Mouse (Mus musculus) spleen, postnatal 36 days (tissue): Measurements from ENCODE around the gene Cntn4.

Source experiments
- DNase-seq, 2 experiments: peaks; one replicate each; pipeline ENCODE4 v3.0.0; 2022; ENCODE audit warnings: low spot score in 2 of 2, mixed read lengths in 1 of 2

Cntn4 gene

DNA sequence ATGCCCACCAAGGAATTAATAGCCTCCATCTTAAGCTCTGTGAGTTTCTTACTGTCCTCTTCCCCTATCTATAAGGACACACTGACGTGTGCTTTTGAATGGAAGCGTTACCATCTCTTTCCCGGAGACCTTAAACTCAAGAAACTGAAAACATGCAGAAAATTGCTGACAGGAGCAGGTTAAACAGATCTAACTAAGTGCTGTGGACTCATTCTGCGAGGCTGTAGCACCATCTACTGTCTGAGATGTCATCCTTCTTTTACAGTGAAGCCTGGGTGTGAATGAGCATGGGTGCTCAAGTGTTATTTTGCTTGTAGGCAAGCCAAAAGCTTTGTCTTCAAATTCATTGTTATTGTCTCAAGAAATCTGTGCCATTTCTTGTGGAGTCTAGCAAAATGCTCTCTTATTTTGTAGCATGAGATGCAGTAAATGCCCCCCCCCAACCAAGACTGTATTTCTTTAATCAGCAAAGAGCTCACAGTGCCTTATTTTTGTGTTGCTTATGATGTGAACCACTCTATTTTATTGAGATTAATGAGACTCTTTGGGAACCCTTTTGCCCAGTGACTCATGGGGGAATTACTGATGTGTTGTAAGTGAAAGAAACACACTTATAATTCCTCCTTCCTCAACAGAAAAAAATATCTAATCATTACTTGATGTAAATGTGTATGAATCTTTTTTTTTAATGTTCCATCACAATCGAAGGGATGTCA, 968.2 kb downstream of the Cntn4 start:
- DNase-seq, result no peak

- DNase-seq, result no peak
Observed at GRCm38 (mm10) chr6:106646945-106647344, 969.5 kb downstream of the Cntn4 start.

DNA sequence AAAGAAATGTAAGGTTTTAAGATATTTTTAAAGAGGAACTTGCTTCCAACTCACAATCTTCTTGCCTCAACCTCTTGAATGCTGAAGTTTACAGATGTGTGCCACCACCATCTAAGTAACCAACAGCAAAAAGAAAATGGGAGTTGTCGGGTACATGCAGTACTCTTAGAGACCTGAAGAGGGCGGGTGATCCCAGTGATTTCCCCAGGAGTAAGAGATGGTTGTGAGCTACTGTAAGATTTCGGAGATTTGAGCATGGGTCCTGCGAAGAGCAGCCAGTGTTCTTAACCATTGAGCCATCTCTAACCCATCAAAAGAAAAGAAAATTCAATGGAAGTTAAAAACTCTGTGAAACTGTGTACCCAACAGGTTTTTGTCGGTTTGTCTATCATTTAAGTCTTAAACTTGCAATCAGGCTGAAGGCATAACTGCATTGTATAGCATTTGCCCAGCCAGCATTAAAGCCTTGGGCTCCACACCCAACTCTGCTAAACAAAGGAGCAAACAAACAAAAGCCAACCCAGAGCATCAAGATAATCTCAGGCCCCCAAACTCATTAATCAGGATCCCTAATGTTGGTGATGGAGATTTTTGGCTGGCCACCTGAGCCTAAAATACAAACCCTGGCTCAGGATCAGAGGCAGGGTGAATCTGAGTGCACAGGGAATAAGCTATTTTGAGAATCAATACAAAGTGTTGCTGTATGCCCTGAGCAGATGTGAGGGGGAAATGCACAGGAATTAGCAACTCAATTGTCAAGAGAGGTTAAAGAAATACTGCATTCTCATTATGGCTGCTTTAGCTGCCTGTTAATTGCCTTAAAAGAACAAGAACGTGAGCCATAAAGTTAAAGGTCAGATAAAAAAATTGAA, 986.6 kb downstream of the Cntn4 start:
- DNase-seq, result peak; percentile 45 to 50

DNA sequence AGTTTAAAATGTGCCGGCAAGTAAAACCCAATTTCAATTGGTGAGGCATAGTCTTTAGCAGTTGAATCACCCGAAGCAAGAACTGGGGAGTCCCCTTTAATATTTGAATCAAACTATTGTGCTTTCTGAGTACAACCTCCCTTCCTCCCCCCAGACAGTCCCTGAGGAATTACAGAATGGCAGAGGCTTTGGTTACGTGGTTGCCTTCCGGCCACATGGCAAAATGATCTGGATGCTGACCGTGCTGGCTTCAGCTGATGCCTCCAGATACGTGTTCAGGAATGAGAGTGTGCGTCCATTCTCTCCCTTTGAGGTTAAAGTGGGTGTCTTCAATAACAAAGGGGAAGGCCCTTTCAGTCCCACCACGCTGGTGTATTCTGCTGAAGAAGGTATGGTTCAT, 998.1 kb downstream of the Cntn4 start:
- DNase-seq, result peak; percentile 12 to 16

- no peak for DNase-seq
Observed at GRCm38 (mm10) chr6:106701931-106702330, 1024.5 kb downstream of the Cntn4 start.

- no peak for DNase-seq
Observed at GRCm38 (mm10) chr6:106705506-106706035, 1028.1 kb downstream of the Cntn4 start.

- peak; percentile 21 to 27 for DNase-seq
Observed at GRCm38 (mm10) chr6:106725642-106726041, 1048.2 kb downstream of the Cntn4 start.

- DNase-seq, result no peak
Observed at GRCm38 (mm10) chr6:106726078-106726477, 1048.6 kb downstream of the Cntn4 start.

DNA sequence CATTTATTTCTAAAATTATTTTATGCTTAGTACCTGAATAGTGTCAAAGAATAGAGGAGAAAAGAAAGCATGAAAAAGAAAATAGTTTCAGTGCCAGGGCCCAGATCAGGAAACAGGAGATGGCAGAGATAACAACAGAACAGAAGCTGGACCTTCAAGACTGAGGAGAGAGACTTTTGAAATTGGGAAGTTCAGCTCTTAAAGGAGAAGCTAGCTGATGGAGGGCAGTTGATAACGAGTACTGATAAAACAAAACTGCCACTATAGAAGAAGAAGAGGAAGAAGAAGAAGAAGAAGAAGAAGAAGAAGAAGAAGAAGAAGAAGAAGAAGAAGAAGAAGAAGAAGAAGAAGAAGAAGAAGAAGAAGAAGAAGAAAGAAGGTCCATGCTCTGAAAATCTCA, 1050.2 kb downstream of the Cntn4 start:
- DNase-seq, result no peak

- peak; percentile 54 to 62 for DNase-seq
Observed at GRCm38 (mm10) chr6:106729682-106730314, 1052.3 kb downstream of the Cntn4 start.

DNA sequence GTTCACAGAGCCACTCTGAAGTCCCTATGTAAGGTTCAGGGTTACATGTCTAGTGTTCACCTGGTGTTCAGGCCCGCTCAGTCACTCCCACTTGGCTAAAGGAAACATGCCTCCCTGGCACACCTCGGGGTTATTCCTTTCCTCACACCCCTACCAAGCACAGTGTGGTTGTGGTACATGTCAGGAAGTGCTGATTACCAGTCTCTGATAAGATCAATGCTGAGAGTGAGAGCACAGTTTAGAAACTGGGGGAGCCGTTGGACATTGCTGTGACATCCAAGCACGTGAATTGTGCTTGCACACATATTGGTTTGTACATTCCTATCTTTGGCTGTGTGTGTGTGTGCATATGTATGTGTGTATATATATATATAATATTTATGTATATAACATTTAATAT, 1055.1 kb downstream of the Cntn4 start:
- DNase-seq, result no peak

- peak; percentile 46 to 49 for DNase-seq
Observed at GRCm38 (mm10) chr6:106738229-106738628, 1060.8 kb downstream of the Cntn4 start.

DNA sequence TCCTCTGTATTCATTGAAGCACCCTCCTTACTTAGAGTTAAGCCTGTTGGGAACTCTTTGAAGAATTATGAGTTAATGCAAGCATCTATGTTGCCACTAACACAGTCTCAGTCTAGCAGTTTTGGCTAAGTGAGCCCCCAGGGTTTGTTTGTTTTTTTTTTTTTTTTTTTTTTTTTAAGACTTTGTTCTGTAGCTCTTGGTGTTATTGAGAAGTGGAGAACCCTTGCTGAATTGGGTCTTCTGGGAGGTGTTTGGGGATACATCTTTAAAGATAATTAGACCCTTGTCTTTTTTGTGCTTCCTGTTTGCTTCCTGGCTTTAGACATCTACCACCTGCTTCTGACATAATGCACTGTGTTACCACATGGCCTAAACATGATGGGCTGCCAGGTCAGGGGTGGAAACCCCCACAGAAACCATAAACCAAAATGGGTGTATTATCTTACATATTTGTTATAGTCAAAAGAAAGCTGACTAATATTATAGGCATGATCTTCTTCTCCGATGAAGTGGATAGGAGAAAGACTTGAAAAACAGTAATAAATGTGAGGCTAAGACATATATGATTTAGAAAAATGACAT, 1062.9 kb downstream of the Cntn4 start:
- no peak for DNase-seq

DNA sequence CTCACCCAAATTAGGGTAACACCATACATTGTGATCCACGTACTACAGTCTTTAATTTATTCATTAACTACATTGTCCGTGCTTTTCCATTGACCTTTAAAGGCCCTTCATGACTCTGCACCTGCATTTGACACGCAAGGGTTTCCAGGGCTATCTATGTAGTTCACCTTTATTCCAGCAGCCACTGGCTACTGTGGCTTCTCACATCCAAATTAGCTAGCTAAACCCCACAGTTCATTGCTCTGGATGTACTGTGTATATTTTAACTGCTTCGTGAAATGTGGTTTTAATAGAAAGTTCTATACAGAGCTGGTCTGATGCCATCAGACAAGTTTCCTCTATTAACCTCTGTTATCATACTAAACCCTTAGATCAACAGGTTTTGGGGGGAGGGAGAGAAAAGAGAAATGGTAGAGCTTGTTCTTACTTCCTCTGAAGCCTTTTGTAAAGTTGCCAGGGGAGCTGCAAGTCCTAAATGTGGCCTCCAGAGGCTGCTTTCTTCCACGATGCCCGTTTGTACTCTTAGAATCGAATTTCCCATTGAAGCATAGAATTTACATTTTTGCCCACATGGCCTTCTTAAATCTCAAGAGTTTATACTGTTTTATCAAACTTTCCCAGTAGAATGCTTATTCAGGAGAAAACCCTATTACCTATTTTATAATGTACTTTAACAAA, 1066.2 kb downstream of the Cntn4 start:
- DNase-seq, result no peak

GRCm38 (mm10) chr6:106745673-106746394, 1068.4 kb downstream of the Cntn4 start:
- no peak for DNase-seq

- DNase-seq, result no peak
Observed at GRCm38 (mm10) chr6:106747251-106747650, 1069.8 kb downstream of the Cntn4 start.

- DNase-seq, result peak; percentile 27 to 31
Observed at GRCm38 (mm10) chr6:106747804-106748203, 1070.3 kb downstream of the Cntn4 start.
